Mouse (Mus musculus) cerebellum, postnatal 14 days (tissue): ENCODE measurements around the gene Shisa5.

Source experiments
- DNase-seq, 2 experiments: peaks; one replicate each; pipeline ENCODE4 v3.0.0; 2021; ENCODE audit warnings: mixed read lengths in 2 of 2

The Shisa5 gene

GRCm38 (mm10) chr9:109054712-109055111 lies 16.3 kb downstream of the Shisa5 start:
- DNase-seq = peak; percentile 41 to 60

- DNase-seq = peak in 1 of 2 experiments; percentile 12
These were observed 17.1 kb downstream of the Shisa5 start for GRCm38 (mm10) chr9:109055271-109056030.

GRCm38 (mm10) chr9:109056081-109056690 lies 17.8 kb downstream of the Shisa5 start:
- DNase-seq = peak in 1 of 2 experiments; percentile 6

GRCm38 (mm10) chr9:109056916-109057315 lies 18.6 kb downstream of the Shisa5 start:
- DNase-seq = peak in 1 of 2 experiments; percentile 4

- peak in 1 of 2 experiments; percentile 2 for DNase-seq
These were observed 19.2 kb downstream of the Shisa5 start for GRCm38 (mm10) chr9:109057543-109057942.

- DNase-seq = no peak
These were observed 19.8 kb downstream of the Shisa5 start for GRCm38 (mm10) chr9:109058006-109058765.

GRCm38 (mm10) chr9:109059136-109059903 lies 21.0 kb downstream of the Shisa5 start, which contains the start of gene Trex1:
Gene Trex1 (minus strand): TSS chr9:109059734.
- DNase-seq = peak; percentile 92 to 95

- peak; percentile 42 to 55 for DNase-seq
These were observed 22.0 kb downstream of the Shisa5 start for GRCm38 (mm10) chr9:109060184-109060897.

GRCm38 (mm10) chr9:109060898-109061295 lies 22.5 kb downstream of the Shisa5 start:
- DNase-seq = no peak

- DNase-seq = no peak
These were observed 29.9 kb downstream of the Shisa5 start for GRCm38 (mm10) chr9:109068095-109068735.

- peak; percentile 94 to 96 for DNase-seq
These were observed 35.6 kb downstream of the Shisa5 start, which contains the start of gene Atrip for GRCm38 (mm10) chr9:109073661-109074573. Gene Atrip (minus strand): TSS chr9:109074124.

GRCm38 (mm10) chr9:109080516-109080915 lies 42.2 kb downstream of the Shisa5 start:
- no peak for DNase-seq

- DNase-seq = no peak
These were observed 43.4 kb downstream of the Shisa5 start for GRCm38 (mm10) chr9:109081749-109082123.

GRCm38 (mm10) chr9:109082124-109082800 lies 43.9 kb downstream of the Shisa5 start, which contains the start of the genes Ccdc51 and Tma7:
Gene Ccdc51 (plus strand): TSS chr9:109082493.
Gene Tma7 (minus strand): TSS chr9:109082587.
- DNase-seq = peak; percentile 86 to 89

- no peak for DNase-seq
These were observed 46.6 kb downstream of the Shisa5 start for GRCm38 (mm10) chr9:109084922-109085321.

GRCm38 (mm10) chr9:109087987-109088386 lies 49.6 kb downstream of the Shisa5 start:
- peak; percentile 67 to 75 for DNase-seq

GRCm38 (mm10) chr9:109090446-109090845 lies 52.1 kb downstream of the Shisa5 start:
- DNase-seq = no peak

GRCm38 (mm10) chr9:109091802-109092201 lies 53.4 kb downstream of the Shisa5 start:
- DNase-seq = no peak

GRCm38 (mm10) chr9:109092799-109093198 lies 54.4 kb downstream of the Shisa5 start:
- no peak for DNase-seq
